Mouse (Mus musculus): ENCODE measurements around the gene Rab42.

DNA sequence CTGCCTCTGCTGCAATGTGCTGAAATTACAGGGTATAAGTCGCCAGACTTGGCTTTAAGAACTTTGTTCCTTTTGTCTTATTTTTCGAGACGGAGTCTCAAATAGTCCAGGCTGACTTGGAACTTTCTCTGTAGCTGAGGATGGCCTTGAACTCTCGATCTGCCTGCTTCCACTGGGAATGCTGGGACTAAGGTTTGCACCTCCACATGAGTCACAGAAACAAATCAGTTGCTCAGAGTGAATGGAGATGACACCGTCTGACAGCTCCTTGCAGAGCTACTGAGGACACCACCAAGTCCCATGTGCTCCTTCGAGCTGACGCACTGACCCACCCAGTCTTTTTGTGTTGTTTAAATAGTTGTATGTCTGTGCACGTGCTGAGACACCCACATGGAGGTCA is 50.1 kb downstream of the Rab42 start:
- no peak for TF ChIP-seq CTCF (IDR thresholded peaks at IDR 0.05; ENCODE audit: control insufficient read depth, insufficient read depth, insufficient replicate concordance, low read depth, low read length)
- TF ChIP-seq POLR2A (IDR thresholded peaks at IDR 0.05; ENCODE audit: control insufficient read depth, low read depth, low read length) = no peak
